Mouse (Mus musculus) c-Kit-positive CD71-negative TER-119-negative erythroid progenitor cells, embryonic 14.5 days (primary cell): ENCODE measurements around the gene Rabl6.

ENCODE experiments used
- DNase-seq: peaks from one replicate; pipeline ENCODE4 v3.0.0-alpha.2; 2013; ENCODE audit warnings: low read depth

Gene Rabl6

DNA sequence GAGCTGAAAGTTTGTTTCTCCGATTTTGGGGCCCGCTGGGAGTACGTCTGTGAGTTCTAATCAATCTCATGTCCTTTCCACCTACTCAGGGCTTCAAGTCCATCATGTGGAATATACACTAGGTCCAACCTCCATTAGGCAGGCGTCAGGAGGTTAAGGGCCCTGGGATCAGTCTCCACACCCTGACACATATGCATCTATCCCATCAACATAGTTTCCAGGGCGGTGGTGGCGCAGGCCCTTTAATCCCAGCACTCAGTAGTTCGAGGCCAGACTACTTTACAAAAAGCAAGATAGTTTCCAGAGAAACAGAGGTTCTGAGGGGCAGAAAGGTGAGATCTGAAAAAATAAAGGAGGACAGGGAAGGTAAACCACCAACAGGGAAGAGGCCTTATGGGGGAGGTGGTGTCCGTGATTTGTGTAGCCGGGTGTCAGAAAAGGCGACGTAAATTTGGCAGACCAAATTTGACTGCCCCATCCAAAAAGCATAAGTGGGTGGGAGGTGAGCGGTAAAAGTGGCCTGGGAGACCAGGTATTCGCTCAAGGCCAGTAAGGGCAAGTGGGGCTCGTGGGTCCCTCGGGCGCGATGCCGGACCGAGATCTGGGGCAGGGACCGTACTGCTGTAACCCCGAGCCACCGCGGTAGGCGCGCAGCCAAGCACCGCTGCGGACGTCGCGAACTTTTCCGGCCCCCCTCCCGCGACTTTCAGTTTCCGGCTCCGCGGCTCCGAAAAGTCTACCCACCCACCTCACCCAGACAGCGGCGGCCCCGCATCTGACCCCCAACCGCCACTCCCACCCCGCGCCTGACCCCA is 62.1 kb downstream of the Rabl6 start:
- DNase-seq = peak; percentile 14

DNA sequence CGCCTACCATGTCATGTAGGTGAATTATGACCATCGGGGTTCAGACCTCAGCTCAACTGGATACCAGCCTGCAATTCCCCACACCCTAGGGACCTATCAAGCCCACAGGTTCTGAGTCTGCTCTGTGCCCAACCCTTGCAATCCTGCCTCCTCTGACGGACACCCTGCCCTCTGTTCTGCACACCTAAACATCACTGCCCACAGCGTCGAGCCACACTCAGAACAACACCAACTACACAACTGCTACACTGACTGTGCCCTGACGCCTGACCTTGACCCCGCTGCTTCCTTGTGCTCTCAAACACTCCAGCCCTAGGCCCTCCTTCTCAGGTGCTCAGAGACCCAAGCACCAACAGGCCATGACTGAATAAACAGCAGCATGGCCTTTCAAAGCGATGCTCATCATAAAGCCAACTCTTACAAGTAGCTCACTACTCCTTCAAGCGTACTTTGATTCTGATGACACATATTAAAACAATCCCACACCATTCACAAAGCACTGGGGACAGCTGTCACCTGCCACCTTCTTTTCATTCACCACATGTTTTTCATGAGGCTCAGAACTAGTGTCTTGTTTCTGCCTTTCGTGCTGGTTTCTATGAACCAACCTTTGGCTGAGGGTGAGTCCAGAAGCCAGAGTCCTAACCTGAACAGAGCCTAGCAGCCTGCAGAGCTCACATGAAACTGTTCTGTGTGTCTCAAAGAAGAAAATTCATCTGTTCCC is 66.5 kb downstream of the Rabl6 start:
- DNase-seq = no peak

DNA sequence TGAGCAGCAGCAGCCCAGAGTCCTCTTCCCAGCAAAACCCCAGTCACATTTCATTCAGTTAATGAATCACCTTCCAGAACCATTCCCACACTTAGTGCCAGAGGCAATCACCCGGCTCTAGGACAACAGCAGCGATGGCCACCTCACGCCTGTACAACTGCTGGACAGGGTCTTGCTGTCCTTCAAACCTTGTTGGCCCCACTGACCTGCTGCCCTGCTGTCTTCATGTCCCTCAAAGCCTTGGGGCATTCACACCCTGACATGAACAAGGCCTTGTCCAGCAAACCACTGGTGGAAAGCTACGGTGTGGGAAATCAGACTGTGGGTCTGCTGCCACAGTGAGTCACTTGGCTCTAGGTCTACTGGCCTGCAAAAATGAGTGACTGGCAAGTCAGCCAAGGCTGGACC is 67.8 kb downstream of the Rabl6 start:
- no peak for DNase-seq

DNA sequence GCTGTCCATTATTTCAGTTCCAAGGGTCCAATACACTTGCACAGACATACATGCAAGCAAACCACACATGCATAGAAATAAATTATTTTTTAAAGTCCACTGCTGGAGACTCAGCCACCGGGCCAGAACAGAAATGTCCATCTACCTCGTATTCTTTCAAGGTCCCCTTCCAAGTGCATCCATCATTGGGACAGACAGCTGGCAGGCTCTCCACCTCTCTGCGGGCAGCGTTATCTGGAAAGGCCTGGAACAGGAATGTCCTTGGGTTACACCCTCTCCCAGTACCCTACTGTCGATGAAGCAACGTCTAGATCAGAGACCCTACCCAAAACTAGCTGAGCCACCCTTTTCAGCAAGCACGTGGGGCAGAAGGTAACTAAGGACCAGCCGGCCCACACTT is 71.8 kb downstream of the Rabl6 start:
- DNase-seq = no peak

DNA sequence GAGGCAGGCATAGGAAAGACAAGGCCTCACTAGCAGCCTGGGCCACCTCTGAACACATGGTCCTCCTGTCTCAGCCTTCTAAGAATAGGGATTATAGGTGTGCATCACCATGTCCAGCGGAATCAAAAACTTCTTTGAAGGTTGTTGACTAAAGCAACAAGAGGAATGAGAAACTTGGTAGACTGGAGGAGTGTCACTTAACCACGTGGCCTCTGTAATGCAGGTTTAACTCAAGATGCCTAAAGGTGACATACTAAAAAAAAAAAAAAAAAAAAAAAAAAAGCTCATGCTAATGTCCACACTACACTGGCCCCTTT is 73.5 kb downstream of the Rabl6 start:
- DNase-seq = no peak

DNA sequence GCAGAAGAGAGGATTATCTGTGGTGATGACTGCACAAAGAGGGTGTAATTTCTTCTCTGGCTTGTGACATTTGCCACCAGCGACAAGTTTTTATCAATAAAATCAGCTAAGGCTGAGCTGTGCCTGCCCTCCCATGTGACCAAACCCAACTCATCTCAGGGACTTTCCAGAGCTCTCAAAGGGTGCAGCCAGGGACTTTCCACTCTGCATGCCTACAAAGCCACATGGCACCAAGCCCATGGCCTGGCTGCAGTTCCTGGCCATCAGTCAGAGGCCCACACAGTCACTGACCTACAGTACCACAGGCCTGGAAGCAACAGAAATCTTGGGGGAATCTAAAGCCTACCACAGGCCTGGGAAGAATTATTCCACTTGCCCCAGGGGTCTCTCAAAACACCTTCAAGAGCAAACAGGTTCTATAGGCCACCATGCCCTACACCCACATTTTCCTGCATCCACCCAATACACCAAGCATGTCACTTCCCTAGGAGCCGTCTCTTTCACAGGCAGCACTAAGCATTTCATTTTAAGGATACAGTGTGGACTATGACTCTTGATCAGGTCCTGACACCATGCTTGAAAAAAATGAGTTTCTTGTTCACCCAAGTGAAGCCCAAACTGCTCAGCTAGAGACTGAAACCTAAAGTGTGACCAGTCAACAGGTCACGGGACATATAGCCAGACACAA is 74.0 kb downstream of the Rabl6 start:
- no peak for DNase-seq

DNA sequence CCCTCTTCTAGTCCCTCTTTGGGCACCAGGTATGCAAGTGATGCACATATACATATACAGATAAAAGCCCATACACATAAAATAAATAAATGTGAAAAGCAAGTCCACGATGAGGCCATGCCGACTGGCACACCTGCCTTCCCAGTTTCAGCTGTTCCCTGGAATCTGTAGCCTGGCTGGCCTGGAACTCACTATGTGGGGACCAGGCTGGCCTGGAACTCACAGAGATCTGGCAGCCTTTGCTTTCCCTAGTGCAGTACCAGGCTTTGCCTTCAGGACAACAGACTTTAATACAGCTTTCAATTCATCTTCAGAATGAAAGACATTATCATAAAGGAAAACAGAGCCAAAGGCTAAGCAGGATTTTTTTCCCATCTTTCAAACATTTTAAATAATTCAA is 74.6 kb downstream of the Rabl6 start:
- DNase-seq = no peak
